Mouse (Mus musculus) E14TG2a.4 (cell line): ENCODE measurements around the gene Med23.

Experiments used
- CTCF ChIP-seq: conservative IDR thresholded peaks from 2 replicates; pipeline ENCODE4 v1.5.1; 2014; ENCODE audit warnings: low read length
- NANOG ChIP-seq: IDR thresholded peaks from 2 replicates; pipeline ENCODE4 v1.6.1; 2014; ENCODE audit warnings: borderline replicate concordance, low read length, mixed read lengths
- POU5F1 ChIP-seq: IDR thresholded peaks from 2 replicates; pipeline ENCODE4 v1.6.1; 2014; ENCODE audit warnings: low read length, borderline replicate concordance

- TF ChIP-seq CTCF (no peak), NANOG (no peak), POU5F1 (no peak)
Observed at GRCm38 (mm10) chr10:24926380-24926779, 56.6 kb downstream of the Med23 start.
